Mouse (Mus musculus) adrenal gland (tissue): ENCODE measurements around the gene Ankrd13d.

ENCODE experiments used
- intact Hi-C: fragments of 180-260 bp; cut with DNase I; formaldehyde crosslinking; loops from one replicate; pipeline ENCODE4 v1.15.1; 2025
- microRNA-seq, 2 experiments: library from miRNA; unstranded; fragments of <30 nt; microRNA quantifications; one replicate each; pipeline ENCODE4; 2019

Gene Ankrd13d

DNA sequence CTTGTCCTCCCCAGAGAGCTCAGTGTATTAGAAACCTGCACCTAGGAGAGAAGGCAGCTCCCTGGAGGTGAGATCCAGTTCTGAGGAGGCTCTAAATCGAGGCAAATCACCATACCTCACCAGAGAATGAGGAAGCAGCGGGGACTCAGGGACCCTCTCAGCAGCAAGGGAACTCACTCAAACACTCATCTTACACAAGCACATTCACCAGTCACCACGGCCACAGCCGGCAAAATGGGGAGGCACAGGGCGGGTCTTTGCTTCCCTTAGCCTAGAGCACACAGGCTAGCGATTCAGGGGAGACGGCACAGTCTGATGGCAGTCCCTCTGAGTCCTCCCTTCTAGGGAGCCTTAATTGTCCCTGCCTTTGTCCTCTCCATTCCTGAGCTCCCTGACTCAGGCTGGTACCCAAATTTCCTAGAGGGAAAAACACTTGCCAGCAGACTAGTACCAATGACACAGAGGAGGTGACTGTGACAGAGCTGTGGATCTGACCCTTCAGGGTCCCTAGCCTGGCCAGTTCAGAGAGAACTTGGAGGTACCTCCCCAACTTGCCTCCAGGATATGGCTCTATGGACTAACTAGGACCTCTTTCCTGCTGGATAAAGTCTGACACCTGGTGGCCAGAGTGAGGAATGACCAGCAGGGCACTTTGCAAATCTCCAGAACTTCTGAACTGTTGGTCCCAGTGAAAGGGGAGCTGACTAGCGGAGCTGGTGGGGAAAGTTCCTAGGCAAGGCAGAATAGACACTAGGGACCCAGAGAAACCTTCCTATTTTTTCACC lies 54.9 kb downstream of the Ankrd13d start:
- intact Hi-C loops, result loop anchor here (1.0 kb wide), 1 partner anchor 21 kb away; no protein-coding TSS in a partner anchor

GRCm38 (mm10) chr19:4227446-4227845 lies 55.5 kb downstream of the Ankrd13d start:
- intact Hi-C loops, result no loop called here

GRCm38 (mm10) chr19:4226779-4227178 lies 56.2 kb downstream of the Ankrd13d start:
- intact Hi-C loops, result no loop called here

- intact Hi-C loops, result no loop called here
These were observed 60.8 kb downstream of the Ankrd13d start for GRCm38 (mm10) chr19:4222165-4222564.

DNA sequence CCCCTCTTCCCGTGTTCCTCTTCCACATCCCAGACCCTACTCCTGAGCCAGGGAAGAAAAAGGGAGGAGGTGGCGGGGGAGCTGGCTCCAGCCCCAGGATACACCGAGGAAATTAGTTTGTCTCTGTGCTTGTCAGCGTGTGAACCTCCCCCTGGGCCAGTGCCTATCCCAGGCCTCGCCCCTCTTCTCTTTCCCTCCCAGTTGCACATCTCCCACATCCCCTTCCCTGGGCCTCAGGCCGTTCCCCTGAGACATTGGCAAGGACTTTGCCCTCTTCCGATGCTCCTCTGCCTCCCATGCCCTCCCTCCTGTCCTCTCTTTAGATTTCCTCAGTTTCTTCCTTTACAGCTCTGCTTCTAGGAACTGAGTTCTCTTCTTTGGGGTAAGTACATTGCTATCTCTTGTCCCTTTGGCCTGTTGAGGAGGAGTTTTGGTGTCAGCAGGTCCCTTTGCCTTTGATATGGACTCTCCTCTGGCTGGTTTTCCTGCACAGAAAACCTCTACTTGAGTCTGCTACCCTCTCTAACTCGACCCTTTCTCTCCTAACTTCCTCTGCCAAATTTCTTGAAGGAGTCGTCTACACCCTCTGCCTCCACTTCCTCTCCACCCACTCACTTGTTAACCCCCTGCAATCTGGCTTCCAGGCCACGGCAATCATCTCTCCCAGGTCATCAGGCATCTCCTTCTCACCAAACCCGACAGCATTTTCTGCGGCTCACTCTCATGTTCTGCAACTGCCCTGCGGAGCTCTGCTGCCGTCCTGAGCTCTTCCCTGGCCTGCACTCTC lies 61.8 kb downstream of the Ankrd13d start:
- intact Hi-C loops, result no loop called here

GRCm38 (mm10) chr19:4220416-4220815 lies 62.5 kb downstream of the Ankrd13d start:
- intact Hi-C loops, result no loop called here

Small RNA genes lying within 50 kb of the gene (microRNA-seq; reads per million reads assigned to microRNA genes)
- 0.99 to 1.3 reads per million in 2 experiments for gene Mir6985
